Mouse (Mus musculus) Patski (cell line): Measurements from ENCODE around the gene G0s2. TPM values are rescaled to one million over a fixed set of nuclear protein-coding genes. Genes with fewer than 3 reads are reported as not detected.
A peak's percentile ranks its signal among the peaks of the same experiment; 100 is the strongest.

Source experiments
- ATAC-seq: fragments of 100-300 bp; one replicate; pipeline ENCODE4 v1.8.0; 2021
- CTCF ChIA-PET: fragments of 350-600 bp; sonication (Branson Sonifier 250); formaldehyde crosslinking; loops from one replicate; lab custom pipeline; 2022; ENCODE audit warnings: inconsistent platforms; lab: Charles Lee
- POLR2A ChIA-PET: fragments of 350-600 bp; sonication (Branson Sonifier 250); formaldehyde crosslinking; loops from one replicate; lab custom pipeline; 2022; ENCODE audit warnings: antibody characterized with exemption, inconsistent platforms; lab: Charles Lee
- DNase-seq: peaks from one replicate; pipeline ENCODE4 v3.0.0-alpha.2; 2011; ENCODE audit warnings: low read depth, low spot score
- H3K27me3 ChIP-seq: fragments of 371-371 bp; one replicate; pipeline ENCODE4 v1.5.1; 2021
- CTCF ChIP-seq: fragments of 100-300 bp; IDR thresholded peaks from one replicate; pipeline ENCODE4 v1.5.1; 2021
- in situ Hi-C: fragments of 300-500 bp; cut with MboI; formaldehyde crosslinking; loops from 3 replicates; pipeline ENCODE4 v1.11.1; 2018; ENCODE audit warnings: low pct_unique_long_range_greater_than_20kb, mixed read lengths
- polyA plus RNA-seq: library from polyadenylated mRNA; unstranded; gene quantifications from one replicate; pipeline ENCODE4 v1.2.3, GENCODE M21; 2021

G0s2 gene
- polyA plus RNA-seq, 1 experiment from 2014 or later: not detected

DNA sequence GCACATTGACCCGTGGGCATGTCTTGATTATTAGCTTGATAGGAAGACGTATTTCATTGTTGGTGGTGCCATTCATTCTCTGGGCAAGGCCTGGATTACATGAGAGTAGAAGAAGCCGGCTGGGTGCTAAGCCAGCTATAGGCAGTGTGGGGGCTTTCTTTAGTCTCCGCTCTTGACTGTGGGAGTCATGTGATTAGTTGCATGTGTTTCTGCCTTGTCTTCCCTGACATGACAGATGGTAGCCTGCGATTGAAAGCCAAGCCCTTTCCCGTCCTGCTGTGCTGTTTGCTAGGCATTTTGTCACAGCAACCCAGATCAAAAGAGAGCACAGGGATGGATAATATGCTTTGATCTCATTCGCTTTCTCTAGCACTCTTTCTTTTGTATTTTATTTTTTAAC lies 32.4 kb upstream of the G0s2 start:
- in situ Hi-C loops: no loop called here
- POLR2A ChIA-PET: no interaction called here
- CTCF ChIA-PET: interaction anchor here (0.8 to 1.4 kb wide), 3 partner anchors 9 to 81 kb away, joined by 3 to 5 read pairs (median 4); no protein-coding TSS in a partner anchor
- DNase-seq (no peak), ATAC-seq (no peak)
- no peaks in the 10 kb centered on the region for H3K27me3 ChIP-seq
- no peak for TF ChIP-seq CTCF

DNA sequence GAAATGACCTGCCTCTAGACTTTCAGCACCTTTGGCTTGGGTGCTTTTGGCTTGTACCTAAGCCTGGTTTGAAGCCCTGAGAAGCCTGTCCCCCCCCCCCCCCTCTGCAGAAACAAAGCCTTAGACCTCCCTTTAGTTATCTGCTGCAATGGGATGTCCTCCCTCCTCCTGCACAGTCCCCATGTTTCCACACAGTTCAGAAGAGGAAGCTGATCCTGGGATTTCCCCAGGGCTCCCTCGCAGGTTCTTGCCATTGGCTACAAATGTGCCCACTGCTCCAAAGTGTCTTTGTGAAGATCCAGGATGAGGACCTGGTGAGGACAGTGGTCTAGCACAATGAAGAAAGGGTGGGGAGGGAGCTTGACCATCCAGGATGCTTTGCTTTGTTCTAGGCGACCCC lies 30.1 kb upstream of the G0s2 start:
- CTCF ChIA-PET: interaction anchor here (1.2 kb wide), 1 partner anchor 13 kb away, joined by 5 read pairs; no protein-coding TSS in a partner anchor
- ATAC-seq: no peak
- no peaks in the 10 kb centered on the region for H3K27me3 ChIP-seq
- POLR2A ChIA-PET: interaction anchor here (0.5 to 0.6 kb wide), 2 partner anchors 48 to 429 kb away, joined by 3 read pairs; no protein-coding TSS in a partner anchor
- no peak for DNase-seq
- in situ Hi-C loops: no loop called here
- no peak for TF ChIP-seq CTCF

DNA sequence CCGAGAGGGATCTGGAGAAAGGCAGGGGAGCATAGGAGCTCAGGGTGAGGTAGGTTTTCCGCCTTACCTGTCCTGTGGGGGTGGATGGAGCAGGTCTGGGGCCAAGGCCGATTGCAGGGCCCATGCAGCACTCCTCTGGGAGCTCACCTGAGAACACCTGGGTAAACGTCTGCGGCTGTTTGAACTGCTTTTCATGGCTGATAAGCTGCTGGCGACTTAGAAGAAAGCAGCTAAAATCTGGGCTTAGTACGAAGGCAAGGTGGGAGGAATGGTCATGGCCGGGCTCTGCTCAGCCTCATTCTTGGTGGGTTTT lies 29.0 kb upstream of the G0s2 start:
- ChIA-PET POLR2A (no interaction called here), CTCF (interaction anchor here (0.6 to 1.2 kb wide), 2 partner anchors 24 to 172 kb away, joined by 3 read pairs; partner anchors contain the start of gene Diexf)
- no peak for TF ChIP-seq CTCF
- ATAC-seq (no peak), DNase-seq (no peak)
- in situ Hi-C loops: no loop called here
- H3K27me3 ChIP-seq: no peaks in the 10 kb centered on the region

DNA sequence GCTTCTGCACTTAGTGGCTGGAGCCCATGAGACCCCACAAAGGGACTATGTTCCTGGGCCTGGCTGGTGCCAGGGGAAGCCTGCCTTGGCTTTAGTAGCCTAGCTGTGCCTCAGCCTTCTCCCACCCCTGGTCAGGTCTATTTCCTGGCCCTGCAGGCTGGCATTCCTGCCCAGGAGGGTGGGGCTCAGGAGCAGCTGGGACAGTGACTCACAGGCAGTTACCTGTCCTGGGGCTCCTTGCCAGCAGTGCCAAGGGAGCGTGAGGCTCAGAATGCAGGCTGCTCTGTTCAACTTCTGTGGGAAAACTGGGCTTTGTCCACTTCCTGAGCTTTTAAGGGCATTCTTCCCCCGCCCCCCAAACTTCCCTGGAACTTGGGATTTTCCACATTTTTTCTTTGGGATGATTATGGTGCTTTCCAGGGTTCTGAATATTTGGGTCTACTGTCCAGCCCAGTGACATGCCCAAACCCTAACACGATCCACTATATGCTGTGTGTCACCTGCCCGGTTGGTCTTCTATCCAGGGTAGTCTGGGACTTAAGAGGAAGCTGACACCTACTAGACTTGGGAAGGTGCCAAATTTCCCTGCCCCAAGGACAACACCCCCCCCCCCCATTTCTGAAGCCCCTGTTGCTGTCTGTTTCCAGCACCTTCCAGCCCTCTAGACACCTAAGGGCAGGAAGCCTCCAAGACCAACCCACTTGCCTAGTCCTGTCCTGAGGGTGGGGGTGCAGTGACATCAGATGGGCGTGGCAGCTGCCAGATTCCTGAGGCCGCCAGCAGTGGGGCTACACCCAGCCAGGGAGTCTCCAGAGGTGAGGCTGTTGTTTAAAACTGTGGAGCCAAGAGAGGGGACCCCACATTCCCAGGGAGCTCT lies 28.4 kb upstream of the G0s2 start:
- no peak for TF ChIP-seq CTCF
- ATAC-seq: no peak
- POLR2A ChIA-PET: no interaction called here
- in situ Hi-C loops: no loop called here
- DNase-seq: no peak
- no peaks in the 10 kb centered on the region for H3K27me3 ChIP-seq
- CTCF ChIA-PET: interaction anchor here (0.6 to 1.2 kb wide), 2 partner anchors 24 to 172 kb away, joined by 3 read pairs; partner anchors contain the start of gene Diexf

DNA sequence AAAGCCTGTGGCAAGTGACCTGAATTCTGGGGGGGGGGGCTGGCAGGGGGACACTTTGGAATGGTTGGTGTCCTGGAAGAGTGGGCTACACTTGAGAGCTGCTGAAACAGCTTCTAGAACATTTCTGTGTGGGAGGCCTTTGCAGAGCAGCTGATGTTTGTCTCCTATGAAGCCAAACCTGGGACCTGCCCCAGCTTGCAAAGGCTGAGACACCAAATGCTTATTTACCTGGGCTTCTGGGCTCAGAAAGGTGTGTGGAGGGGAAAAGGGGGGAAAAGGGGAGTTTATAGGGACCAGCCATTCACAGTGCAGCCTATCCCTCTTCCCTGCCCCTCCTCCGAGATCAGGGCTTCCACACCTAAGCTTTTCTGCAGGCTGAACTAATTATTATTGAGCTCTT lies 27.0 kb upstream of the G0s2 start:
- in situ Hi-C loops: no loop called here
- CTCF ChIA-PET: interaction anchor here (0.8 kb wide), 1 partner anchor 45 kb away, joined by 3 read pairs; no protein-coding TSS in a partner anchor
- H3K27me3 ChIP-seq: no peaks in the 10 kb centered on the region

DNA sequence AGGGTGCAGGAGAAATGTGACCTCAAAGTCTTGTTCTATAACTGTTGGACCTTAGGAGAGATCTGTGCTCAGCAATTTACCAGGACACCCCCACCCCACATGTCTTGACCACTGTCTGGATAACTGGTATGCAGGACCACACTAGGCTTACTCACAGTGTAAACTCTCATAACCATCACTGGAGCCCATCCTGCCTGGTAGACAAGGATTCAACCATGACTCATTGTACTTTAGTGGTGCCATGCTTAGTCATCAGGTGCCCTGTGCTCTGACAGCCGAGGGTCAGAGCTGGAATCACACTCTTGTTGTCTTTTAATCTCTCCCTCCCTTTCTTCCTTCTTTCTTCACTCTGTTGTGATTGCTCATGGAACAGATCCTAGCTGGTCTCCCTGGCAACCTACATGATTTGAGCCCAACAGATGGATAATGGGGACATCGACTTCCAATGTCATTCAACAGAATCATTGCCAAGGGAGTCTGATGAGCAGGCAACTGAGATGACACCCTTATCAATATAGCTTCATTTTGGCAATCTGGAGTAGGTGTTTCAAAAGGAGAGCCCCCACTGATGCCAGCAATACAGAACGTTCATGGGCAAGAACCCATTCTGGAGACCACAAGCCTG lies 25.2 kb upstream of the G0s2 start:
- ATAC-seq (peak; percentile 95), DNase-seq (peak; percentile 68)
- CTCF ChIA-PET: no interaction called here
- POLR2A ChIA-PET: interaction anchor here (0.6 to 0.8 kb wide), 2 partner anchors 13 to 615 kb away, joined by 3 read pairs; no protein-coding TSS in a partner anchor
- no peaks in the 10 kb centered on the region for H3K27me3 ChIP-seq
- in situ Hi-C loops: no loop called here
- no peak for TF ChIP-seq CTCF

More for the DNA sequence above, 27.0 kb upstream of the G0s2 start:
- no peak for TF ChIP-seq CTCF
- ATAC-seq (no peak), DNase-seq (no peak)
- POLR2A ChIA-PET: no interaction called here

DNA sequence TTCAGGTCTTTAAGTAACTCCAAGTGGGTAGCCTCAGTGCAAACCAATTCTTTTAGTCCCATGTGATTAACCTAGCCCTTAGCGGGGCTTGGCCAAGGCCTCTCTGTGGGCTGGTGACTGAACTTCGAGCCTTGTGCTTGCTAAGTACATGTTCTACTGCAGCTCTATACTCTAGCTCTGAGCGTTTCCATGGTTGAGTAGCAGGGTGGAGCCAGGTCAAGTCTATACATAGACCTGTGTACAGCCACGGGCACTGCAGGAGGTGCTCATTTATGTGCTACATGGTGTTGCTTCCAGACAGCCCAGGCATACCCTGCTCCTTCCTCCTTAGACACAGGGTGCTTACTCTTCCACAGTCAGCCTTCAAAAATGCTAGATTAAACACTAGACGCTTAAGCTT lies 22.9 kb upstream of the G0s2 start:
- no peaks in the 10 kb centered on the region for H3K27me3 ChIP-seq
- no peak for DNase-seq
- POLR2A ChIA-PET: no interaction called here
- CTCF ChIA-PET: interaction anchor here (0.7 to 2.0 kb wide), 4 partner anchors 11 to 87 kb away, joined by 3 to 4 read pairs (median 3); no protein-coding TSS in a partner anchor
- in situ Hi-C loops: no loop called here
- ATAC-seq: no peak
- TF ChIP-seq CTCF: no peak

DNA sequence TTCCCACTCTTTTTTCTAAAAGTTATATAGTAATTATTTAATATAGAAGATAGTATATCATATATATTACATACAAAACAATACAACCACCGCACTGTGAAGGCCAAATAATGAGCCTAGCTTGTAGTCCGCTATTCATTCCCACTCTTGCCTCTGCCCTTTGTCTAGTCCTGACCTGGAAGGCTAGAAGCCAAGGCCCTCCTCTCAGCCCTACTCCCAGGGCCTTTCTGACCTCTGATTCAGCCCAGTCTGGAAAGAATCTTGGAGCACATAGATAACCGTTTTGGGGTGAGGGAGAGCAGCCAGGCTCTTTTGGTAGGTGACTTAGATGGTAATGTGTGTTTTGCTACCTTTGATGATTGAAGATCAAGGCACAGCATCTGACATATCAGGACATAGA lies 20.9 kb upstream of the G0s2 start:
- ATAC-seq: no peak
- no peaks in the 10 kb centered on the region for H3K27me3 ChIP-seq
- POLR2A ChIA-PET: no interaction called here
- no peak for TF ChIP-seq CTCF
- in situ Hi-C loops: no loop called here
- CTCF ChIA-PET: no interaction called here
- DNase-seq: no peak

DNA sequence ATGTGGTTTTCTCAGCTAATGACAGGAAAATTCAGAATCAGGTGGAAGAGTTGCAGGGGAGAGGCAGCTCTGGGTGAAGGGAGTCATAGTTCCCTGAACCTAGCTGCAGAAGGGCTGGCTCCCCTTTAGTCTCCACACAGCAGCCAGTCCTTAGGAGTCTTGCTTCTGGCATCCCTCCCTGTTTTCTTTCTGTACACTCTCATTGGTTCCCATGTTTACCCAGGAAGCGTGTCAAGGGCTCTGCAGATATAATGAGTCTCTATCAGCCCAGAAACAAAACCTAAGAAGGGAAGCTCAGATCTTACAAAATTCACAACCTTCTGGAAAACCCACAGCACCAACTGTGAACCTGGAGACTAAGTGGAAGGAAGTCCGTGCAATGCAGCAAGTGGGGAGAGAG lies 20.0 kb upstream of the G0s2 start:
- ChIA-PET CTCF (no interaction called here), POLR2A (no interaction called here)

DNA sequence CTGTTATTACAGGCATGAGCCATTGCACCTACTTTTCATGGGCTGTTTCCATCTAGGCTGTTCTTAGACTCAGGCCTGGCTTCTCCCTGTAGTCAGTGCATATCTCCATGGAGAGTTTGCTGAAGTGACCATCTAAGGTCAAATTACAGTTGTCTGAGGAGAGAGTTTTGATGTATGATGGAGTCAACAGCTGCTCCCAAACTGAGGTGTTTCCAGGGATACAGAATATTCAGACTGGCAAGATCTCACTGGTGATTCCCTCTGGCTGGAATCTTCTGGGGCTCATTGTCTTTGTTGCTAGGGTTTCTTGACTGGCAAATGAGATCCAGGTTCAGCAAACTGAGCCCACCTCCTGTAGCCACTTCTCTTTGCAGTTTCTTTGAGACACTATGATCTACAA lies 17.7 kb upstream of the G0s2 start:
- TF ChIP-seq CTCF: no peak
- POLR2A ChIA-PET: no interaction called here
- ATAC-seq (no peak), DNase-seq (no peak)
- in situ Hi-C loops: no loop called here
- H3K27me3 ChIP-seq: no peaks in the 10 kb centered on the region
- CTCF ChIA-PET: no interaction called here

More for the DNA sequence above, 20.0 kb upstream of the G0s2 start:
- in situ Hi-C loops: no loop called here
- TF ChIP-seq CTCF: no peak
- no peaks in the 10 kb centered on the region for H3K27me3 ChIP-seq
- DNase-seq (no peak), ATAC-seq (no peak)

DNA sequence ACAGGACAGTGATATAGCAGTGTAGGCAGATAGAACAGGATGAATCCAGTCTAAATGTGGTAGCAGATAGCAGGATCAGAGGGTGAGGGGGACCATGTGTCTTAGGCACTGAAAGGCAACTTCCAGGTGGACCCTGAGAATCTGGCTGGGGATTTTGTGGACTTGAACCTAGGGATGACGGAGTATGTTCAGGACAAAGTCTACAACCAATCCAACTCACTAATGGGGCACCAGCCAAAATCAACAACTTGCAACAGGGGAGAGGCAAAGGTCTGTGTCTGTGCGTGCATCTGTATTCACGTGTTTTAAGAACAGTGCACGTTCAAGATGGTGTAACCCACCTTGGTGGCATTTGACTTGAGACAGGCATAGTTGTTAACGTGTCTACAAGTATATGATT lies 16.9 kb upstream of the G0s2 start:
- in situ Hi-C loops: no loop called here
- ATAC-seq (no peak), DNase-seq (no peak)
- no peaks in the 10 kb centered on the region for H3K27me3 ChIP-seq
- ChIA-PET POLR2A (no interaction called here), CTCF (no interaction called here)
- no peak for TF ChIP-seq CTCF
